Mouse (Mus musculus) adrenal gland, postnatal 10 days (tissue): ENCODE measurements around the gene Polr2b. TPM values are rescaled to one million over a fixed set of nuclear protein-coding genes. Genes with fewer than 3 reads are reported as not detected.

ENCODE experiments used
- DNase-seq: peaks from one replicate; pipeline ENCODE4 v3.0.0; 2021; ENCODE audit warnings: mixed read lengths
- long read RNA-seq, 2 experiments: library from polyadenylated mRNA; stranded (forward); transcript quantifications; one replicate each; pipeline ENCODE4 v2.0.0; 2021
- total RNA-seq, 2 experiments: library from RNA; stranded (reverse); gene quantifications; 2 replicates each; pipeline ENCODE4 v1.2.3; 2021

Gene Polr2b
- 10 to 100 TPM; 52.2 to 55.9 TPM for total RNA-seq
- long read RNA-seq, experiment 1, full-length matches to known transcripts: 52 of 76 reads
- long read RNA-seq, experiment 1, partial matches to known transcripts: 13 of 76 reads
- long read RNA-seq, experiment 1, other reads (novel, unspliced or antisense): 11 of 76 reads
- long read RNA-seq, experiment 2, full-length matches to known transcripts: 38 of 45 reads
- long read RNA-seq, experiment 2, partial matches to known transcripts: 1 of 45 reads
- long read RNA-seq, experiment 2, other reads (novel, unspliced or antisense): 6 of 45 reads

- peak; percentile 99 for DNase-seq
These were observed at the start of gene Polr2b, which contains the start of gene Noa1 for GRCm38 (mm10) chr5:77309924-77310772. Gene Polr2b, plus strand, starts transcription at chr5:77310147. Gene Noa1, minus strand, starts transcription at chr5:77310084.

- DNase-seq: no peak
These were observed 48.8 kb upstream of the Polr2b start for GRCm38 (mm10) chr5:77261137-77261536.

DNA sequence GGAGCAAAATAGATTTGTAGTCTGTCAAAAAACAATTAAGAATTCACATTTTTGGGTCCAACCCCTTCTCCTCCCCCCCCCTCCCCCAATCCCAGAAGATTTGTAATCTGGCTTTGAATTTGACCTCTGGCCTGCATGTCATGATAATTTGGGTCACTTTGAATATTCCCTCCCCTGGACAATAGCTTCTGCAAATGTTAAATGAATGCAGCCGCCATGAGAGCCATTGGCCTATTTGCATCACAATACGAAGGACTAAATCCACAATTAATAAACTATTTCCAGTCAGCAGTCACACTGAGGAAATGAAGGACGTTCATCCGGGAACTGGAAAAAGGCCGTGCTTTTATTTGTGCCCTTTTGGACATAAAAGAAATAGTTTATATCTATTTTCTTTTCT lies 47.8 kb upstream of the Polr2b start:
- no peak for DNase-seq

GRCm38 (mm10) chr5:77265081-77265670 lies 44.8 kb upstream of the Polr2b start, which contains the start of gene Rest:
Gene Rest, plus strand, starts transcription at chr5:77265491.
- peak; percentile 93 for DNase-seq

GRCm38 (mm10) chr5:77265671-77266065 lies 44.3 kb upstream of the Polr2b start:
- DNase-seq: peak; percentile 87

GRCm38 (mm10) chr5:77266066-77266885 lies 43.7 kb upstream of the Polr2b start:
- peak; percentile 77 for DNase-seq

DNA sequence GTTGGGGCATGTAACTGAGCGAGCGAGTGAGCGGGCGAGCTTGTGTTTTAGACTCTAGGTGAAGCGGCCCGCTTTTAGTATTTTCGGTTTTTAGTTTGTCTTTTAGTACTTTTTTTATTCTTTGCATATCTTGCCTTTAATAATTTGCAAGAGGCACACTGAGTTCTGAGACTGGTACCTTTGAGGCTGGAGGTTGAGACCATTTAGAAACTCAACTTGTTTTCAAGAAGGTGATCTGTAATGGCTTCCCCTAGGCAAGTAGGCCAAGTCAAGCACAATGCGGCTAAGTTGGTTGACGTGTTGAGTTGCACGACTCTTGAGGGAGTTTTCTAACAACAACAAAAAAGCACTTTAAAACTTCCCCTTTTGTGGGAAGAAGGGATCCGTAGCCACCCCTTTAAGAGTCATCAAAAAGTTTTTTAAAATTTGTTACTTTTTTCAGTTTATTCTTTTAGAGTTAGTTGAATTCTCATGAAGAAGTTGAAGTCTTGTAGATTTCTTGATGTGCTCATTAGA lies 43.0 kb upstream of the Polr2b start:
- DNase-seq: peak; percentile 31

- DNase-seq: no peak
These were observed 42.5 kb upstream of the Polr2b start for GRCm38 (mm10) chr5:77267441-77267840.

DNA sequence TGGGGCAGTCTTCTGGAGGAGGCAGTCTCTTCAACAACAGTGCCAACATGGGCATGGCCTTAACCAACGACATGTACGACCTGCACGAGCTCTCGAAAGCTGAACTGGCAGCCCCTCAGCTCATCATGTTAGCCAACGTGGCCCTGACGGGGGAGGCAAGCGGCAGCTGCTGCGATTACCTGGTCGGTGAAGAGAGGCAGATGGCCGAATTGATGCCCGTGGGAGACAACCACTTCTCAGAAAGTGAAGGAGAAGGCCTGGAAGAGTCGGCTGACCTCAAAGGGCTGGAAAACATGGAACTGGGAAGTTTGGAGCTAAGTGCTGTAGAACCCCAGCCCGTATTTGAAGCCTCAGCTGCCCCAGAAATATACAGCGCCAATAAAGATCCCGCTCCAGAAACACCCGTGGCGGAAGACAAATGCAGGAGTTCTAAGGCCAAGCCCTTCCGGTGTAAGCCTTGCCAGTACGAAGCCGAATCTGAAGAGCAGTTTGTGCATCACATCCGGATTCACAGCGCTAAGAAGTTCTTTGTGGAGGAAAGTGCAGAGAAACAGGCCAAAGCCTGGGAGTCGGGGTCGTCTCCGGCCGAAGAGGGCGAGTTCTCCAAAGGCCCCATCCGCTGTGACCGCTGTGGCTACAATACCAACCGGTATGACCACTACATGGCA lies 41.9 kb upstream of the Polr2b start:
- no peak for DNase-seq

- DNase-seq: no peak
These were observed 40.5 kb upstream of the Polr2b start for GRCm38 (mm10) chr5:77269399-77269798.

DNA sequence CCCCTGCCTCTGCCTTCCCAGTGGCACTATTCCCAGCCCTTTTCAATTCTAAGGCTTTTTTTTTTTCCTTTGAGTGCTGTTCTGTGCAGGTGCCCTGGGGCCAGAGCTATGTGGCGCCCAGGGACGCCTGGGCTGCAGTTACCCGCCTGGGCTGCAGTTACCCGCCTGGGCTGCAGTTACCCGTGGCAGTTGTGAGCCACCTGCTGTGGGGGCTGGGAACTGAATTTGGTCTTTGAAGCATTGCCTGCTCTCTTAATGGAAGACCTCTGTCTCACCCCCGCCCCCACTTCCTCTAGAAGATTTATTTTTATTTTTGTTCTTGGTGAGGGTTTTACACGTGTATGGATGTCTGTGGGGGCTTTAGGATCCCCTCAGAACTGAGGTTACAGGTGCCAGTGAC lies 36.8 kb upstream of the Polr2b start:
- no peak for DNase-seq

DNA sequence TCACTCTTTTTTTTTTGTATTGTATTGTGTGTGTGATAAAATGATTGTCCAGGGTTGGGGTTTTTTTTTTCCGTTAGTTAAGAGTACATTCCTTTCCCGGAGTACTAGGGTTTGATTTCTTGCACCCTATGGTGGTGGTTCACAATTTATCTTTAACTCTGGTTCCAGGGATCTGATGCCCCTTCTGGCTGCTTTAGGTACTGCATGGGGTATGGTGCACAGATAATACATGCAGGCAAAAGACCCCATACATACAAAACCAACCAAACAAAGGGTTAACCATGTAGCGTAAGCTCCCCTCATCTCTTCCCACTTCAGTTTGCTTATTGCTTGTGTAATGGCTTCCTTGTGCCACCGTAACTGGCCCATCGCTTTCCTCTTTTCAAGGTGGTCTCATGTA lies 34.0 kb upstream of the Polr2b start:
- peak; percentile 55 for DNase-seq

GRCm38 (mm10) chr5:77277204-77277603 lies 32.7 kb upstream of the Polr2b start:
- DNase-seq: no peak

DNA sequence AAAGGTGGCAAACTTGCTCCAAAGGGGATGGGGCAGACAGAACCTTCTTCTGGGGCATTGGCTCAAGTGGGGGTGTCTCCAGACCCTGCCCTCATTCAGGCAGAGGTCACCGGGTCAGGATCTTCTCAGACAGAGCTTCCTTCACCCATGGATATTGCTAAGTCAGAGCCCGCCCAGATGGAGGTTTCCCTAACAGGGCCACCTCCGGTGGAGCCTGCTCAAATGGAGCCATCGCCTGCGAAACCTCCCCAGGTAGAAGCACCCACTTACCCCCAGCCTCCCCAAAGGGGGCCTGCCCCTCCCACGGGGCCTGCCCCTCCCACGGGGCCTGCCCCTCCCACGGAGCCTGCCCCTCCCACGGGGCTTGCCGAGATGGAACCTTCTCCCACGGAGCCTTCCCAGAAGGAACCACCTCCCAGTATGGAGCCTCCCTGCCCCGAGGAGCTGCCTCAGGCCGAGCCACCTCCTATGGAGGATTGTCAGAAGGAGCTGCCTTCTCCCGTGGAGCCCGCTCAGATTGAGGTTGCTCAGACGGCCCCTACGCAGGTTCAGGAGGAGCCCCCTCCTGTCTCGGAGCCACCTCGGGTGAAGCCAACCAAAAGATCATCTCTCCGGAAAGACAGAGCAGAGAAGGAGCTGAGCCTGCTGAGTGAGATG lies 28.3 kb upstream of the Polr2b start:
- no peak for DNase-seq

GRCm38 (mm10) chr5:77282242-77282641 lies 27.7 kb upstream of the Polr2b start:
- no peak for DNase-seq

DNA sequence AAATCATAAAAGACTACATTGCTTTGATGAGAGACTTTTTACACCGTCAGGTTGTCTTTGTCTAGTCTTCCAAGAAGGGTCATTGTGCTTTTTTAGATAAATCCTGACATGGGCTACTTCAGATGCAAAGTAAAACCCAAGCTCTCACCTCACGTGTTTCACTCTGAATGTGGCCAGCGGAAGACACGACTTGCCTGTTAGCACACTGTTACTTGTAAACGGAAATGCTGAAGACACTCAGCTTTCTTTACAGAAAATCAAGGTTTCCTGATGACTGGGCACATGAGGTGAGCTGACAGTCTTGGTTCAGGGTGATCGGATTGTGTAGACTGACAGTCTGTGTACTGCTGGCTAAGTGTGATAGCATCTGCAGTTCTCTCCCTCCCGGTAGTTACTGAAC lies 24.3 kb upstream of the Polr2b start:
- DNase-seq: no peak

DNA sequence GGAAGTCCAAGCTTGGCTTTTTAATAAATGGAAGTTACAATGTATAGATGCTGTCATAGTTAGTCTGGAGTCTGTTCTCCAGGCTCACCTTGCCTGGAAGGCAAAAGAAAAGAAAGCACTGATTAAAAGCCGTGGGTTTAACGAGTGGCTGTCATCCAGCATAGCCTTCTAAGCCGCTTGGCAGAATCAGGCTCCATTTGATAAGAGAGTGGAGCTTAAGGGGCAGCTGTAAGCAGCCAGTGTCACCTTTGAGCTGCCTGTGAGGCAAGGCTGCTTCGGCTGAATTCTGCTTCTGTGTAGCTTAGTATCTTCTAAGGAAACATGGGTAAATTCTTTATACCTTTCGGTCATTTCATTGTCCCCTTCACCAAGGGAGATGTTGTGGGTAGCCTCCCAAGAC lies 23.0 kb upstream of the Polr2b start:
- no peak for DNase-seq

DNA sequence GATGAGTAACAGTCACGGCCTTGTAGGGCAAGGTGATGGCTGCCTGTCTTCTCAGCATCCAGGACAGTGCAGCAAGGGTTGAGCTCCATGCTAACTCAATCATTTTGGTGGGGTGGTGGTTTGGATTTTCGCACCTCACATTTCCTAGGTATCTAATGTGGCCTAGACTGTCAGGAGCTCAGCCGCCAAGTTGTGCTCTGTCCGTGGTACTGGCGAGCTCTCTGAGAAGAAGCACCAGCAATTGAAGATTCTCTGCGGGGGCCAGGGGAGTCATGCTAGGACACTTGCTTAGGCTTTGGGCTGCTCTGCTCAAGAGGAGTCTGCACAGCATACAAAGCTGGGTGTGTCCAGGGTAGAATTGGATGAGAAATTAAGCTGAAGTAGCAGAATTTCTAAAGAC lies 22.0 kb upstream of the Polr2b start:
- DNase-seq: peak; percentile 28

GRCm38 (mm10) chr5:77289686-77290085 lies 20.3 kb upstream of the Polr2b start:
- no peak for DNase-seq

- no peak for DNase-seq
These were observed 19.3 kb upstream of the Polr2b start for GRCm38 (mm10) chr5:77290606-77291005.
